Mouse (Mus musculus) ES-E14 (cell line): ENCODE data around the gene Hook2.

ENCODE experiments used
- HCFC1 ChIP-seq: IDR thresholded peaks from 2 replicates; pipeline ENCODE4 v1.6.1; 2012; ENCODE audit warnings: low read length, inconsistent platforms, borderline replicate concordance; ENCODE audit not compliant: insufficient read depth
- MAFK ChIP-seq: IDR thresholded peaks from 2 replicates; pipeline ENCODE4 v1.6.1; 2014; ENCODE audit warnings: mild to moderate bottlenecking, low read depth, low read length, inconsistent platforms; ENCODE audit not compliant: insufficient read depth

- TF ChIP-seq MAFK (no peak), HCFC1 (peak; percentile 95)
Measured at GRCm38 (mm10) chr8:84965731-84966291, 24.6 kb upstream of the Hook2 start.
